Mouse (Mus musculus): Measurements from ENCODE around the gene Rasgef1c. TPM values are rescaled to one million over a fixed set of nuclear protein-coding genes. Genes with fewer than 3 reads are reported as not detected.

Gene Rasgef1c
- polyA plus RNA-seq, 1 experiment: not detected

DNA sequence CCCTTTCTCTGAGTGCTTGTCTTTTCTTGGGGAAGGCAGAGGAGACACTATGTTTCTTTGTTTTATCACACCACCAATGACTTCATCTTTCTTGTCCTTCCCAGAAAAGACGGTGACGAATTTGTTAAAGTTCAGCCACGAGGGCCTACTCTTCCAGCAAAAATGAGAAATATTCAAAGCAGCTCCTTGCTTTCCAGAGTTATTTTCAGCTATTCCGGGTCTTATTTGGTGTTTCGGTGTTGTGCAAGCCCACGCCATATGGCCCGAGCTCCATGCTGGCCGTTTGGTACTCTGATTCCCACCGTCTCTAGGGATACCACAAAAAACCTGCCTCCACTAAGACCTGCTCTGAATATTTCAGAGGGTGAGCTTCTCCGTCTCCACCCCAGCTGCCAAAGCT lies 32.7 kb downstream of the Rasgef1c start:
- no peaks in the 10 kb centered on the region for H3K9me3 ChIP-seq (ENCODE audit: control insufficient read depth, low read length)
- TF ChIP-seq GATA1 (IDR thresholded peaks at IDR 0.05; ENCODE audit: low read length): no peak
- TF ChIP-seq TAL1 (IDR thresholded peaks at IDR 0.05; ENCODE audit: low read length): no peak
- H3K36me3 ChIP-seq (ENCODE audit: control insufficient read depth): no peaks in the 10 kb centered on the region
- peaks cover 6% of the 10 kb centered on the region; the same call in 1 of the 2 replicates for H3K27me3 ChIP-seq (ENCODE audit: control insufficient read depth)
- no peaks in the 10 kb centered on the region for H3K4me1 ChIP-seq (ENCODE audit: control insufficient read depth)
- no peak overlapping the region for H3K4me3 ChIP-seq (replicated peaks)

GRCm38 (mm10) chr11:49936458-49936857 lies 34.8 kb downstream of the Rasgef1c start:
- peaks cover 2% of the 10 kb centered on the region; the same call in 1 of the 2 replicates for H3K27me3 ChIP-seq (ENCODE audit: control insufficient read depth)
- H3K9me3 ChIP-seq (ENCODE audit: control insufficient read depth, low read length): no peaks in the 10 kb centered on the region
- TF ChIP-seq GATA1 (IDR thresholded peaks at IDR 0.05; ENCODE audit: low read length) (no peak), TAL1 (IDR thresholded peaks at IDR 0.05; ENCODE audit: low read length) (no peak)
- H3K4me3 ChIP-seq (replicated peaks): no peak overlapping the region
- no peaks in the 10 kb centered on the region for H3K4me1 ChIP-seq (ENCODE audit: control insufficient read depth)
- no peaks in the 10 kb centered on the region for H3K36me3 ChIP-seq (ENCODE audit: control insufficient read depth)

GRCm38 (mm10) chr11:49937779-49938178 lies 36.1 kb downstream of the Rasgef1c start:
- Histone ChIP-seq H3K4me3 (replicated peaks) (no peak overlapping the region), H3K27me3 (ENCODE audit: control insufficient read depth) (peaks cover 4% of the 10 kb centered on the region; the same call in 1 of the 2 replicates), H3K36me3 (ENCODE audit: control insufficient read depth) (no peaks in the 10 kb centered on the region), H3K9me3 (ENCODE audit: control insufficient read depth, low read length) (no peaks in the 10 kb centered on the region), H3K4me1 (ENCODE audit: control insufficient read depth) (no peaks in the 10 kb centered on the region)
- TF ChIP-seq TAL1 (IDR thresholded peaks at IDR 0.05; ENCODE audit: low read length): no peak
- no peak for TF ChIP-seq GATA1 (IDR thresholded peaks at IDR 0.05; ENCODE audit: low read length)

DNA sequence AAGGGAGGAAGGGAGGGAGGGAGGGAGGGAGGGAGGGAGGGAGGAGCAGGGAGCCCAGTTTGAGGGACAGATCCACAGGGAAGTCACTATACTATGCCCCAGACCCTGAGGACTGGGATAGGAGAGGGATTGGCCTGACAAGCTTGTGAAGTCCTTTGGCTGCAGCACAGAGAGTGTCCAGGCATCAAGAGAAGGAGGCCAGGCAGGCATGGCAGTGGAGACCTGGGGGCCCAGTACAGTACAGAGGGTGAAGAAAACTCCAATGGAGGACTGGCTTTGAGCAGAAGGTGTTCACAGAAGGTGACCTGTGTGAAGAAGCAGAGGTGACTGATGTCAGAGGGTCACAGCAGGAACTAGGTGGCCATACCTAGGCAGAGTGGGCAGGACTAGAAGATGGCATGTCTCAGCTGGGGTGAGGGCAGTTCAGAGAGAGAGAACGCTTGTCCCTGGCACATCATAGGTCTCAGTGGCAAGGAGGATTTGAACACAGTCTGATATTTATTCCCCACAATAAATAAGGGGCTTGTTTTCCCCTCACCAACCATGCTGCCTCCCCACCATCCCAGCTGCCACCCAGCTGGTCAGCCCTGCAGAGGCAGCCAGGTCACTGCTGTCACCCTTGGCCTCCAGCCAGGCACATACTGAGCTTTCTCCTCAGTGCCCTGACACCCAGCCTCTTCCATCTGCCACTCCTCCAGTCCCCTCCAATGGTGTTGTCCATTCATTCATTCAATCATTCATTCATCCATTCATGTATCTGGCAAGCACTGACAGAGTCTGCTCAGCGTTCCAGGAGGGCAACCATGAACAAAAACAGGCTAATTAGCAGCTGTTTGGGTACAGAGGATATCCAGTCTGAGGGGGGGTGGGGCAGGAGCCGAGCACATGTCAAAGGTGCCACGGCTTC lies 36.9 kb downstream of the Rasgef1c start:
- H3K27me3 ChIP-seq (ENCODE audit: control insufficient read depth): peaks cover 4% of the 10 kb centered on the region; the same call in 1 of the 2 replicates
- TF ChIP-seq GATA1 (IDR thresholded peaks at IDR 0.05; ENCODE audit: low read length) (no peak), TAL1 (IDR thresholded peaks at IDR 0.05; ENCODE audit: low read length) (no peak)
- no peaks in the 10 kb centered on the region for H3K4me1 ChIP-seq (ENCODE audit: control insufficient read depth)
- H3K4me3 ChIP-seq (replicated peaks): no peak overlapping the region
- no peaks in the 10 kb centered on the region for H3K36me3 ChIP-seq (ENCODE audit: control insufficient read depth)
- H3K9me3 ChIP-seq (ENCODE audit: control insufficient read depth, low read length): no peaks in the 10 kb centered on the region

DNA sequence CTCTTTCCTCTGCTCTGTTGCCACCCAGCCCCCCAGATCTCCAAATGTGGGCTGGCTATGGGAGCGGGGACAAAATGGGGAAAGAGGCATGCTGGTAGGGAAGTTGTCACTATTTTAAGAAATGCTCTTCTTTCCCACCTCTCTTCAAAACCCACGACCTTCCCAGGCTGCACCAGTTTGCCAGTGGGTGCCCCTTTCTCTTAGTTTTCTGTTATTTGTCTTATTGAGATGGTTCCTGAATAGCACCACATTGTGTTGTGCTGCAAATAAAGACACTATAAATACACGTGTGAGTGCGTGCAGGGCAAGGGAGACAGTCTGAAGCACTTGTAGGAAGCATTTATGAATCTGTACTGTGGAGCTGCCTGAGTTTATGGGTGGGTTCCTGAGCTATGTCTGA lies 41.2 kb downstream of the Rasgef1c start:
- Histone ChIP-seq H3K36me3 (ENCODE audit: control insufficient read depth) (no peaks in the 10 kb centered on the region), H3K4me3 (replicated peaks) (no peak overlapping the region), H3K27me3 (ENCODE audit: control insufficient read depth) (peaks cover 4% of the 10 kb centered on the region; the same call in 1 of the 2 replicates), H3K9me3 (ENCODE audit: control insufficient read depth, low read length) (no peaks in the 10 kb centered on the region), H3K4me1 (ENCODE audit: control insufficient read depth) (no peaks in the 10 kb centered on the region)
- no peak for TF ChIP-seq TAL1 (IDR thresholded peaks at IDR 0.05; ENCODE audit: low read length)
- no peak for TF ChIP-seq GATA1 (IDR thresholded peaks at IDR 0.05; ENCODE audit: low read length)

DNA sequence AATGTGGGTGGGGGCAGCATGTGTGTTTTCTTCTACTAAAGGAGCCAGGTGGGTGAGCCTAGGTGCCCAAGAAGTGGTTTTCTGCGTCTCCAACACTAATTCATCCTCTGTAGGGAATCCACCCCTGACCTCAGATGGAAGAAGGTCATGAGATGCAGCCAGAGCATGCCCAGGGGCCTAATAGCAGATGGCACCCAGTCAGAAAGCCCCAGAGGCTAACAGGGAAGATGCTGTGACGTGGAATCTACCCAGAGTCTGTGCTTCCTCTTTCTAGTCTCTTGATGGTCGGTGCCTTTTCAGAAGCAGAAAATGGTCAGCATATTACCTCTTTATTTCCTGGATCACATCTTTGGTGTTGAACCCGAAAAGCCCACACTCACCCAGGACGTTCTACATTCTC lies 42.3 kb downstream of the Rasgef1c start:
- Histone ChIP-seq H3K36me3 (ENCODE audit: control insufficient read depth) (no peaks in the 10 kb centered on the region), H3K4me3 (replicated peaks) (no peak overlapping the region), H3K4me1 (ENCODE audit: control insufficient read depth) (no peaks in the 10 kb centered on the region), H3K9me3 (ENCODE audit: control insufficient read depth, low read length) (no peaks in the 10 kb centered on the region), H3K27me3 (ENCODE audit: control insufficient read depth) (0 out of 2 replicates have a peak, but pooled peaks cover 2% of the 10 kb centered on the region)
- TF ChIP-seq TAL1 (IDR thresholded peaks at IDR 0.05; ENCODE audit: low read length): no peak
- TF ChIP-seq GATA1 (IDR thresholded peaks at IDR 0.05; ENCODE audit: low read length): no peak

GRCm38 (mm10) chr11:49945726-49946125 lies 44.1 kb downstream of the Rasgef1c start:
- H3K4me3 ChIP-seq (replicated peaks): no peak overlapping the region
- H3K4me1 ChIP-seq (ENCODE audit: control insufficient read depth): no peaks in the 10 kb centered on the region
- 0 out of 2 replicates have a peak, but pooled peaks cover 2% of the 10 kb centered on the region for H3K27me3 ChIP-seq (ENCODE audit: control insufficient read depth)
- H3K9me3 ChIP-seq (ENCODE audit: control insufficient read depth, low read length): no peaks in the 10 kb centered on the region
- no peaks in the 10 kb centered on the region for H3K36me3 ChIP-seq (ENCODE audit: control insufficient read depth)
- TF ChIP-seq TAL1 (IDR thresholded peaks at IDR 0.05; ENCODE audit: low read length) (no peak), GATA1 (IDR thresholded peaks at IDR 0.05; ENCODE audit: low read length) (no peak)

- Histone ChIP-seq H3K36me3 (ENCODE audit: control insufficient read depth) (no peaks in the 10 kb centered on the region), H3K27me3 (ENCODE audit: control insufficient read depth) (no peaks in the 10 kb centered on the region), H3K9me3 (ENCODE audit: control insufficient read depth, low read length) (no peaks in the 10 kb centered on the region), H3K4me3 (replicated peaks) (no peak overlapping the region), H3K4me1 (ENCODE audit: control insufficient read depth) (no peaks in the 10 kb centered on the region)
- TF ChIP-seq TAL1 (IDR thresholded peaks at IDR 0.05; ENCODE audit: low read length) (no peak), GATA1 (IDR thresholded peaks at IDR 0.05; ENCODE audit: low read length) (no peak)
Measured at GRCm38 (mm10) chr11:49949839-49950238, 48.2 kb downstream of the Rasgef1c start.

- H3K4me1 ChIP-seq (ENCODE audit: control insufficient read depth): no peaks in the 10 kb centered on the region; the same call in 1 of the 2 replicates
- no peaks in the 10 kb centered on the region for H3K36me3 ChIP-seq (ENCODE audit: control insufficient read depth)
- H3K27me3 ChIP-seq (ENCODE audit: control insufficient read depth): peaks cover 2% of the 10 kb centered on the region; the same call in 1 of the 2 replicates
- no peaks in the 10 kb centered on the region for H3K9me3 ChIP-seq (ENCODE audit: control insufficient read depth, low read length)
- H3K4me3 ChIP-seq (replicated peaks): no peak overlapping the region
- no peak for TF ChIP-seq GATA1 (IDR thresholded peaks at IDR 0.05; ENCODE audit: low read length)
- TF ChIP-seq TAL1 (IDR thresholded peaks at IDR 0.05; ENCODE audit: low read length): no peak
Measured at GRCm38 (mm10) chr11:49953616-49954015, 52.0 kb downstream of the Rasgef1c start.

Data from erythroblast, embryonic 14.5 days (primary cell).